Mouse (Mus musculus) liver, embryonic 13.5 days (tissue): ENCODE measurements around the gene Nfib. TPM values are rescaled to one million over a fixed set of nuclear protein-coding genes. Genes with fewer than 3 reads are reported as not detected.

Experiments
- ATAC-seq: fragments of 200-750 bp; cut with Nextera tagmentation; 2 replicates; pipeline ENCODE4 v1.8.0; 2017; ENCODE audit warnings: low read depth, mild to moderate bottlenecking, moderate number of reproducible peaks, moderate library complexity
- DNase-seq: peaks from one replicate; pipeline ENCODE4 v3.0.0; 2022
- H3K27ac ChIP-seq: fragments of 300-500 bp; sonication (generic); 2 replicates; pipeline ENCODE4 v1.5.1; 2015; ENCODE audit warnings: moderate library complexity, mild to moderate bottlenecking, inconsistent platforms
- H3K27me3 ChIP-seq: fragments of 300-500 bp; sonication (generic); 2 replicates; pipeline ENCODE4 v1.6.1; 2015; ENCODE audit warnings: mild to moderate bottlenecking, inconsistent platforms
- H3K36me3 ChIP-seq: fragments of 300-500 bp; sonication (generic); 2 replicates; pipeline ENCODE4 v1.6.1; 2015; ENCODE audit warnings: mild to moderate bottlenecking, inconsistent platforms
- H3K4me1 ChIP-seq: fragments of 300-500 bp; sonication (generic); replicated peaks from 2 replicates; pipeline ENCODE4 v1.6.1; 2015; ENCODE audit warnings: inconsistent platforms
- H3K4me2 ChIP-seq: fragments of 300-500 bp; sonication (generic); 2 replicates; pipeline ENCODE4 v1.6.1; 2015; ENCODE audit warnings: inconsistent platforms, mild to moderate bottlenecking, moderate library complexity
- H3K4me3 ChIP-seq: fragments of 300-500 bp; sonication (generic); replicated peaks from 2 replicates; pipeline ENCODE4 v1.5.1; 2015; ENCODE audit warnings: mild to moderate bottlenecking, inconsistent platforms
- H3K9ac ChIP-seq: fragments of 300-500 bp; sonication (generic); 2 replicates; pipeline ENCODE4 v1.6.1; 2015; ENCODE audit warnings: mild to moderate bottlenecking, inconsistent platforms
- H3K9me3 ChIP-seq: fragments of 300-500 bp; sonication (generic); replicated peaks from 2 replicates; pipeline ENCODE4 v1.6.1; 2016; ENCODE audit warnings: inconsistent platforms
- WGBS: fragments of 180-500 bp; shearing (Covaris S2); methylation state at CpG from one replicate; pipeline ENCODE4 v1.1.7; 2015; ENCODE audit not compliant: insufficient replicate concordance; 5-methylcytosine and 5-hydroxymethylcytosine counted together
- polyA plus RNA-seq: library from polyadenylated mRNA; unstranded; fragments of >200 nt; fragmentation: Nextera tagmentation; extraction: Ambion mirVana; gene quantifications from 2 replicates; pipeline ENCODE4 v1.2.1, GENCODE M21; 2015

The Nfib gene
- polyA plus RNA-seq, 1 experiment from 2014 or later, result 4.9 TPM

- WGBS, result 29% methylated on average over 8 of the region's 8 CpGs
- H3K4me3 ChIP-seq, result no peak overlapping the region
- H3K36me3 ChIP-seq, result no peaks in the 10 kb centered on the region
- no peaks in the 10 kb centered on the region for H3K27me3 ChIP-seq
- H3K9ac ChIP-seq, result no peak overlapping the region
- ATAC-seq (no peak; the same call in 1 of the 2 replicates), DNase-seq (no peak)
- no peak overlapping the region for H3K4me2 ChIP-seq
- H3K4me1 ChIP-seq, result peaks cover 15% of the 10 kb centered on the region; the same call in 1 of the 2 replicates
- H3K27ac ChIP-seq, result no peak overlapping the region
- H3K9me3 ChIP-seq, result no peaks in the 10 kb centered on the region
Observed at GRCm38 (mm10) chr4:82447061-82447671, 258.4 kb downstream of the Nfib start.

- Histone ChIP-seq H3K9ac (no peak overlapping the region), H3K4me2 (no peak overlapping the region), H3K4me3 (no peak overlapping the region), H3K27ac (no peak overlapping the region), H3K4me1 (peaks cover 15% of the 10 kb centered on the region; the same call in 1 of the 2 replicates), H3K9me3 (no peaks in the 10 kb centered on the region), H3K36me3 (no peaks in the 10 kb centered on the region), H3K27me3 (no peaks in the 10 kb centered on the region)
- no peak for ATAC-seq
- 71% methylated on average over 1 of the region's 1 CpGs for WGBS
- no peak for DNase-seq
Observed at GRCm38 (mm10) chr4:82444078-82444477, 261.5 kb downstream of the Nfib start.

GRCm38 (mm10) chr4:82443441-82443840, 262.1 kb downstream of the Nfib start:
- Histone ChIP-seq H3K9ac (no peak overlapping the region), H3K4me1 (0 out of 2 replicates have a peak, but pooled peaks cover 15% of the 10 kb centered on the region), H3K4me3 (no peak overlapping the region), H3K36me3 (no peaks in the 10 kb centered on the region), H3K9me3 (no peaks in the 10 kb centered on the region), H3K27me3 (no peaks in the 10 kb centered on the region), H3K4me2 (no peak overlapping the region), H3K27ac (no peak overlapping the region)
- no peak for DNase-seq
- WGBS, result 65% methylated on average over 5 of the region's 5 CpGs
- ATAC-seq, result no peak

- Histone ChIP-seq H3K9me3 (no peaks in the 10 kb centered on the region), H3K27ac (no peak overlapping the region), H3K36me3 (no peaks in the 10 kb centered on the region), H3K9ac (no peak overlapping the region), H3K27me3 (no peaks in the 10 kb centered on the region), H3K4me1 (0 out of 2 replicates have a peak, but pooled peaks cover 15% of the 10 kb centered on the region), H3K4me3 (no peak overlapping the region), H3K4me2 (no peak overlapping the region)
- DNase-seq (no peak), ATAC-seq (no peak)
- WGBS, result 69% methylated on average over 5 of the region's 5 CpGs
Observed at GRCm38 (mm10) chr4:82443003-82443402, 262.5 kb downstream of the Nfib start.

GRCm38 (mm10) chr4:82440606-82441005, 264.9 kb downstream of the Nfib start:
- no peak overlapping the region for H3K27ac ChIP-seq
- no peak overlapping the region for H3K4me2 ChIP-seq
- H3K4me3 ChIP-seq, result no peak overlapping the region
- 0 out of 2 replicates have a peak, but pooled peaks cover 12% of the 10 kb centered on the region for H3K4me1 ChIP-seq
- no peak overlapping the region for H3K9ac ChIP-seq
- no peaks in the 10 kb centered on the region for H3K27me3 ChIP-seq
- DNase-seq (no peak), ATAC-seq (no peak)
- 57% methylated on average over 2 of the region's 2 CpGs for WGBS
- H3K9me3 ChIP-seq, result no peaks in the 10 kb centered on the region
- no peaks in the 10 kb centered on the region for H3K36me3 ChIP-seq

- no peak for ATAC-seq
- H3K27me3 ChIP-seq, result no peaks in the 10 kb centered on the region
- 60% methylated on average over 8 of the region's 8 CpGs for WGBS
- H3K9ac ChIP-seq, result no peak overlapping the region
- no peaks in the 10 kb centered on the region for H3K9me3 ChIP-seq
- no peaks in the 10 kb centered on the region for H3K36me3 ChIP-seq
- H3K4me3 ChIP-seq, result no peak overlapping the region
- no peak for DNase-seq
- no peak overlapping the region for H3K27ac ChIP-seq
- 0 out of 2 replicates have a peak, but pooled peaks cover 12% of the 10 kb centered on the region for H3K4me1 ChIP-seq
- H3K4me2 ChIP-seq, result no peak overlapping the region
Observed at GRCm38 (mm10) chr4:82439813-82440212, 265.7 kb downstream of the Nfib start.

- Histone ChIP-seq H3K36me3 (no peaks in the 10 kb centered on the region), H3K4me3 (no peak overlapping the region), H3K9ac (no peak overlapping the region), H3K4me1 (0 out of 2 replicates have a peak, but pooled peaks cover 10% of the 10 kb centered on the region), H3K27me3 (no peaks in the 10 kb centered on the region), H3K27ac (no peak overlapping the region), H3K9me3 (no peaks in the 10 kb centered on the region), H3K4me2 (no peak overlapping the region)
- WGBS, result 70% methylated on average over 5 of the region's 5 CpGs
- ATAC-seq, result no peak
- no peak for DNase-seq
Observed at GRCm38 (mm10) chr4:82438631-82439030, 266.9 kb downstream of the Nfib start.

GRCm38 (mm10) chr4:82437533-82438318, 267.8 kb downstream of the Nfib start:
- no peak overlapping the region for H3K4me3 ChIP-seq
- no peak overlapping the region for H3K9ac ChIP-seq
- 0 out of 2 replicates have a peak, but pooled peaks cover 4% of the 10 kb centered on the region for H3K4me1 ChIP-seq
- WGBS, result 75% methylated on average over 12 of the region's 12 CpGs
- no peak for DNase-seq
- no peaks in the 10 kb centered on the region for H3K27me3 ChIP-seq
- H3K36me3 ChIP-seq, result no peaks in the 10 kb centered on the region
- H3K27ac ChIP-seq, result no peak overlapping the region
- ATAC-seq, result no peak
- no peak overlapping the region for H3K4me2 ChIP-seq
- no peaks in the 10 kb centered on the region for H3K9me3 ChIP-seq

GRCm38 (mm10) chr4:82436656-82437055, 268.9 kb downstream of the Nfib start:
- Histone ChIP-seq H3K27me3 (no peaks in the 10 kb centered on the region), H3K4me2 (no peak overlapping the region), H3K4me3 (no peak overlapping the region), H3K9me3 (no peaks in the 10 kb centered on the region), H3K27ac (no peak overlapping the region; the same call in 1 of the 2 replicates), H3K4me1 (0 out of 2 replicates have a peak, but pooled peaks cover 3% of the 10 kb centered on the region), H3K36me3 (no peaks in the 10 kb centered on the region), H3K9ac (no peak overlapping the region)
- 54% methylated on average over 2 of the region's 2 CpGs for WGBS
- DNase-seq, result no peak
- no peak for ATAC-seq

- Histone ChIP-seq H3K4me2 (no peak overlapping the region), H3K9ac (no peak overlapping the region), H3K4me3 (no peak overlapping the region), H3K4me1 (0 out of 2 replicates have a peak, but pooled peaks cover 3% of the 10 kb centered on the region), H3K36me3 (no peaks in the 10 kb centered on the region), H3K9me3 (no peaks in the 10 kb centered on the region), H3K27me3 (no peaks in the 10 kb centered on the region), H3K27ac (no peak overlapping the region)
- DNase-seq (no peak), ATAC-seq (peak; percentile 34; the same call in 1 of the 2 replicates)
- 29% methylated on average over 5 of the region's 5 CpGs for WGBS
Observed at GRCm38 (mm10) chr4:82435716-82436115, 269.8 kb downstream of the Nfib start.

GRCm38 (mm10) chr4:82433926-82434705, 271.4 kb downstream of the Nfib start:
- H3K27ac ChIP-seq, result no peak overlapping the region
- ATAC-seq, result no peak

More at GRCm38 (mm10) chr4:82433926-82434705, 271.4 kb downstream of the Nfib start:
- H3K9me3 ChIP-seq, result no peaks in the 10 kb centered on the region
- H3K36me3 ChIP-seq, result no peaks in the 10 kb centered on the region
- 59% methylated on average over 13 of the region's 13 CpGs for WGBS
- no peak overlapping the region for H3K9ac ChIP-seq
- no peaks in the 10 kb centered on the region for H3K27me3 ChIP-seq
- no peak for DNase-seq
- no peak overlapping the region for H3K4me2 ChIP-seq
- H3K4me3 ChIP-seq, result no peak overlapping the region
- 0 out of 2 replicates have a peak, but pooled peaks cover 3% of the 10 kb centered on the region for H3K4me1 ChIP-seq
